Mouse (Mus musculus): ENCODE data around the gene Foxp1. TPM values are rescaled to one million over a fixed set of nuclear protein-coding genes. Genes with fewer than 3 reads are reported as not detected.
A peak's percentile ranks its signal among the peaks of the same experiment; 100 is the strongest.

The Foxp1 gene
- polyA plus RNA-seq, 1 experiment: 68.1 TPM

GRCm38 (mm10) chr6:98996822-98997221 is 525.7 kb downstream of the Foxp1 start:
- TF ChIP-seq POLR2A (IDR thresholded peaks at IDR 0.05; ENCODE audit: borderline replicate concordance, extremely low read depth, insufficient read depth, insufficient read length, poor library complexity, severe bottlenecking) (no peak), CTCF (IDR thresholded peaks at IDR 0.05; ENCODE audit: borderline replicate concordance, extremely low read depth, insufficient read depth, insufficient read length) (no peak)
- no peak for DNase-seq (ENCODE audit: low read depth)

GRCm38 (mm10) chr6:98996346-98996745 is 526.2 kb downstream of the Foxp1 start:
- DNase-seq (ENCODE audit: low read depth): no peak
- TF ChIP-seq CTCF (IDR thresholded peaks at IDR 0.05; ENCODE audit: borderline replicate concordance, extremely low read depth, insufficient read depth, insufficient read length): no peak
- TF ChIP-seq POLR2A (IDR thresholded peaks at IDR 0.05; ENCODE audit: borderline replicate concordance, extremely low read depth, insufficient read depth, insufficient read length, poor library complexity, severe bottlenecking): no peak

DNA sequence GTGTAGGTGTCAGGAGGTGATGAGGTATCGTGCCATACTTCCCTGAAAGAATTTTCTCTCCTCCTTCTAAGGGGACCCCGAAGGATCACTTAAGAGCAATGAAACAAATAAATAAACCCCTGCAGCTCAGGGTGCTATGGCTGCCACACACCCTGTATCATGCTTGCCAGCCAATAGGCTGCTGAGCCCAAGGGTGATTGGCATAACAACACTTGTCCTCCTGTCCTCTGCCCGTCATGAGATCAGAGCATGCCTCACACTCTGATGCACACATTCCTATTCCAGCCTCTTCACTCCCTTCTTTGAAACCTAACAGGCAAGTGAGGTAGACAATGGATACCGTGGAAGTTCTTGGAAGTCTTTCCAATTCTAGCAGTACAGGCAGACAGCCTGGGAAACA is 526.8 kb downstream of the Foxp1 start:
- no peak for DNase-seq (ENCODE audit: low read depth)
- TF ChIP-seq CTCF (IDR thresholded peaks at IDR 0.05; ENCODE audit: borderline replicate concordance, extremely low read depth, insufficient read depth, insufficient read length) (no peak), POLR2A (IDR thresholded peaks at IDR 0.05; ENCODE audit: borderline replicate concordance, extremely low read depth, insufficient read depth, insufficient read length, poor library complexity, severe bottlenecking) (no peak)

- TF ChIP-seq CTCF (IDR thresholded peaks at IDR 0.05; ENCODE audit: borderline replicate concordance, extremely low read depth, insufficient read depth, insufficient read length) (no peak), POLR2A (IDR thresholded peaks at IDR 0.05; ENCODE audit: borderline replicate concordance, extremely low read depth, insufficient read depth, insufficient read length, poor library complexity, severe bottlenecking) (no peak)
- no peak for DNase-seq (ENCODE audit: low read depth)
Observed at GRCm38 (mm10) chr6:98994902-98995301, 527.6 kb downstream of the Foxp1 start.

DNA sequence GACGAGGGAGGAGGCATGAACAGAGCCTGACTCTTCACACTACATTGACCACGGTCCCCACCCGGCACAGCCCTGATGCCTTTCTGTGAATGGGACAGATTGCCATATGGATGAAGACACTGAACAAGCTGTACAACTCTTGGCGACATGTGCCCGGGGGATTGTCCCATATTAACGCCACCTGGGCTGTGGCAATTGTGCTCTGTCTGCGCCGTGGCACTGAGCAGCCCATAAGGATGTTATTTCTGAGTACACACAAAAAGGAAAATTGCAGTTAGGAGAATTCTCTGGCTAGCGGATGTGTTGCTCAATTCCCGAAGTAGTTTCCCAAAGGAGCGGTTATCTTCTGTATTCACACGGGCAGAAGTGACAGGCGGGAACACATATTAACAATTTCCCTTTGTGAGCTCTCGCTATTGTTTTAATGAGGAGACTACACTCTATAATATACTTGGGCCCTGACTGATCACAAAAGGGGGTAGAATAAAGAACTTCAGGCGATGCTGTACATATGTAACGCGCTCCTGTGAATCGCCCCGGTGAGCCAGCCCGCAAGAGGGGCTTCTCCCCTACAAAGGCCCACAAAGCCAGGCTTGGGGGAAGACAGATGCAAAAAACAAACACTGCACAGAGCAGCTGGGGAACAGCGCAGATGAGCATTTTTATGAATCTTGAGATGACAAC is 528.3 kb downstream of the Foxp1 start:
- TF ChIP-seq POLR2A (IDR thresholded peaks at IDR 0.05; ENCODE audit: borderline replicate concordance, extremely low read depth, insufficient read depth, insufficient read length, poor library complexity, severe bottlenecking): no peak
- TF ChIP-seq CTCF (IDR thresholded peaks at IDR 0.05; ENCODE audit: borderline replicate concordance, extremely low read depth, insufficient read depth, insufficient read length): no peak
- peak; percentile 83 for DNase-seq (ENCODE audit: low read depth)

DNA sequence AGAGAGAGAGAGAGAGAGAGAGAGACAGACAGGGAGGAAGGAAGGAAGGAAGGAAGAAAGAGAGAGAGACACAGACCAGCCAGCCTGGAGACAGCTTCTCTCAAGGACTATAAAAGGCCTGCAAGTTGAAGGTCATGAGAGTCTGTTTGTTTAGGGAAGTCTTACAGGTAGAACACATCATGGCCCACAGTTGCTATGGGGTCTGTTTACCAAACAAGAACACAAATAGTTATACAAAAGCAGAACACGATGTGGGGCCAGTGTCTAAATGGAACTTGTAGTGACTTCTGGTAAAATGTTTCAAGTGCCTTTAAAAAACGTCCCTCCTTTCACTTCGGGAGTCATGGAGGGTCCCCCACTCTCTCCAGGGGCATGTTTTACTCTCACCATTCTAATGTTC is 529.3 kb downstream of the Foxp1 start:
- no peak for DNase-seq (ENCODE audit: low read depth)
- no peak for TF ChIP-seq POLR2A (IDR thresholded peaks at IDR 0.05; ENCODE audit: borderline replicate concordance, extremely low read depth, insufficient read depth, insufficient read length, poor library complexity, severe bottlenecking)
- no peak for TF ChIP-seq CTCF (IDR thresholded peaks at IDR 0.05; ENCODE audit: borderline replicate concordance, extremely low read depth, insufficient read depth, insufficient read length)

DNA sequence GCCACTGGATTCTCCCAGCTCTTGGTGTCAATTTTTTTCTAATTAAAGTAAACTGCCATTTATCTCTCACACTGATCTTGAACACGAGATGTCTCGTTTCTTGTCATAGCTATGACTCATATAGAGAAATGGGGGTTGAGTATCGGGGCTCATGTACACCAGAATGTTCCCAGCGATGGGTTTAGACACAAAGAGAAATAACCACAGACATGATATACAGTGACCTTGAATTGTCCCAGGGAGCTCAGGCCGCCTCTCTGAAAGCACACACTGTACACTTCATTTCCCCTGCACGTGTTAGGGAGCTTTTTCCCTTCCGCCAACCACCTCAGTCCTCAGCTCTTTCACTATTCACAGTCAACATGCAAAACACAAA is 529.8 kb downstream of the Foxp1 start:
- TF ChIP-seq POLR2A (IDR thresholded peaks at IDR 0.05; ENCODE audit: borderline replicate concordance, extremely low read depth, insufficient read depth, insufficient read length, poor library complexity, severe bottlenecking): no peak
- no peak for DNase-seq (ENCODE audit: low read depth)

- TF ChIP-seq CTCF (IDR thresholded peaks at IDR 0.05; ENCODE audit: borderline replicate concordance, extremely low read depth, insufficient read depth, insufficient read length): no peak
- TF ChIP-seq POLR2A (IDR thresholded peaks at IDR 0.05; ENCODE audit: borderline replicate concordance, extremely low read depth, insufficient read depth, insufficient read length, poor library complexity, severe bottlenecking): no peak
- no peak for DNase-seq (ENCODE audit: low read depth)
Observed at GRCm38 (mm10) chr6:98991900-98992771, 530.4 kb downstream of the Foxp1 start.

GRCm38 (mm10) chr6:98987533-98988169 is 534.9 kb downstream of the Foxp1 start:
- no peak for DNase-seq (ENCODE audit: low read depth)
- no peak for TF ChIP-seq CTCF (IDR thresholded peaks at IDR 0.05; ENCODE audit: borderline replicate concordance, extremely low read depth, insufficient read depth, insufficient read length)
- no peak for TF ChIP-seq POLR2A (IDR thresholded peaks at IDR 0.05; ENCODE audit: borderline replicate concordance, extremely low read depth, insufficient read depth, insufficient read length, poor library complexity, severe bottlenecking)

- TF ChIP-seq CTCF (IDR thresholded peaks at IDR 0.05; ENCODE audit: borderline replicate concordance, extremely low read depth, insufficient read depth, insufficient read length) (no peak), POLR2A (IDR thresholded peaks at IDR 0.05; ENCODE audit: borderline replicate concordance, extremely low read depth, insufficient read depth, insufficient read length, poor library complexity, severe bottlenecking) (no peak)
- no peak for DNase-seq (ENCODE audit: low read depth)
Observed at GRCm38 (mm10) chr6:98985452-98985851, 537.1 kb downstream of the Foxp1 start.

DNA sequence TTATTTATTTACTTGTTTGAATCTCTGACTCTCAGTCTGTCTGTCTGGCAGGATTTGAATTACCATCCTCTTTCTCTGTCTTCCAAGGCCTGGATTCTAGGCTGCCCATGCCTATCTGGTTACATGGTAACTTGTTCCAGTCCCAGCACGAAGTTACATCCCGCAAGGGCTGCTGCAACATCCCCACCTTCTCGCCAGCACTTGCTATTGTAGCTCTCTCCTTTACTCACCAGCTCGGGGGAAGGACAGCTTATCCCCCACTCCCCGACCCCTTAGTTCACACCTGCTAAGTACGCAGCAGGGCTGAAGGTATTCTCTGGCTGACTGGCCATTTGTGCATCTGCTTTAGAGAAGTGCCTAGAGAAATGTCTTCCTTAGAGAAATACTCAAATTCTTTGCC is 537.9 kb downstream of the Foxp1 start:
- no peak for DNase-seq (ENCODE audit: low read depth)
- no peak for TF ChIP-seq POLR2A (IDR thresholded peaks at IDR 0.05; ENCODE audit: borderline replicate concordance, extremely low read depth, insufficient read depth, insufficient read length, poor library complexity, severe bottlenecking)
- TF ChIP-seq CTCF (IDR thresholded peaks at IDR 0.05; ENCODE audit: borderline replicate concordance, extremely low read depth, insufficient read depth, insufficient read length): no peak

Data from brain, embryonic 14.5 days (tissue).